ENCODE assay signal across 10 mouse cellular contexts in the genomic region with DNA sequence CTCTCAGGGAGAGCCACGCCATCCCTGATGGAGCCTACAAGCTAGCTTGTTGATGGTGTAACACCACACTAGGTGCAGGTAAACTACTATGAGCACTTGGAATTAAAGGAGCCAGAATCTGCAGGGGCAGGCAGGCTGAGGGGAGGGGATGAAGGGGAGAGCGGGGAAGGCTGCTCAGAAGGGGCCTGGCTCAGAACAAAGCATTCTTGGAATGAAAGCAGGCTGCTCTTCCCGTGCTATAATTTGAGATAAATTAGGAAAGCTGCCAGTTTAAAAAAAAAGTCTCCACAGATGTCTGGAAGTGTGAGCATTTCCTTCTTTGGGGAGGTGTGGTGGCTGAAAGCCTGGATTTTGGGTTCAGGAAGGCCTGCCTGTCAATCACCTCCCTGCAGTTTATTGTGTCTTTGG. TPM values are rescaled to one million over a fixed set of nuclear protein-coding genes. Genes with fewer than 3 reads are reported as not detected.
A peak's percentile ranks its signal among the peaks of the same experiment; 100 is the strongest.
DNase-seq lines count a peak whose midpoint lies in the region; ATAC-seq lines count a peak whose summit lies in the region.
"Had no signal": no experiment of that assay in that cellular context is flagged by ENCODE, and none has a peak within 500 bp of the region (broad histone marks: within the 10 kb centered on the region; RNA-seq: fewer than 3 reads in every experiment).

No protein-coding gene starts in this region.

- peak overlapping the region; percentile 41 for H3K27ac ChIP-seq in forebrain, embryonic 11.5 days (ENCODE audit: low read depth, low read length)
- H3K27ac ChIP-seq in midbrain, embryonic 12.5 days (replicated peaks) = no peak overlapping the region
- H3K27ac ChIP-seq: neural tube, embryonic 13.5 days had no signal

- intact Hi-C loops in left cerebral cortex, postnatal 25 days (cut with DNase I) = no loop called here
- intact Hi-C loops in left cerebral cortex, postnatal 4 days (cut with DNase I) = no loop called here

- H3K27me3 ChIP-seq in forebrain, embryonic 11.5 days (ENCODE audit: control insufficient read depth, insufficient read depth, low read length) = no peaks in the 10 kb centered on the region
- 0 out of 2 replicates have a peak, but pooled peaks cover 3% of the 10 kb centered on the region for H3K27me3 ChIP-seq in midbrain, embryonic 12.5 days
- H3K27me3 ChIP-seq: neural tube, embryonic 13.5 days had no signal

- H3K4me2 ChIP-seq in forebrain, embryonic 11.5 days (ENCODE audit: low read depth, low read length, severe bottlenecking) = 0 out of 2 replicates have a peak overlapping the region, but pooled peaks have one; percentile 18
- no peak overlapping the region for H3K4me2 ChIP-seq in midbrain, embryonic 12.5 days (replicated peaks)
- H3K4me2 ChIP-seq: neural tube, embryonic 13.5 days had no signal

- H3K4me1 ChIP-seq in forebrain, embryonic 11.5 days (replicated peaks; ENCODE audit: control insufficient read depth, insufficient read depth, low read length) = peaks cover 5% of the 10 kb centered on the region; the same call in 1 of the 2 replicates
- H3K4me1 ChIP-seq in midbrain, embryonic 12.5 days = peaks cover 11% of the 10 kb centered on the region

- H3K36me3 ChIP-seq in forebrain, embryonic 11.5 days (ENCODE audit: control insufficient read depth, insufficient read depth, low read length) = no peaks in the 10 kb centered on the region
- no peaks in the 10 kb centered on the region for H3K36me3 ChIP-seq in midbrain, embryonic 12.5 days
- H3K36me3 ChIP-seq: neural tube, embryonic 13.5 days had no signal

- H3K9me3 ChIP-seq in forebrain, embryonic 11.5 days (ENCODE audit: control insufficient read depth, low read length) = no peaks in the 10 kb centered on the region
- no peaks in the 10 kb centered on the region for H3K9me3 ChIP-seq in midbrain, embryonic 12.5 days
- H3K9me3 ChIP-seq: neural tube, embryonic 13.5 days had no signal

- peak; percentile 58; the same call in 1 of the 2 replicates for ATAC-seq in forebrain, embryonic 11.5 days (replicated peaks; ENCODE audit: low FRiP score)
- no peak; the same call in 1 of the 2 replicates for ATAC-seq in midbrain, embryonic 12.5 days (ENCODE audit: low FRiP score, low read depth)

- H3K9ac ChIP-seq in forebrain, embryonic 11.5 days (ENCODE audit: low read length) = peak overlapping the region; percentile 37; the same call in 1 of the 2 replicates
- H3K9ac ChIP-seq in midbrain, embryonic 12.5 days (replicated peaks) = 0 out of 2 replicates have a peak overlapping the region, but pooled peaks have one; percentile 17
- H3K9ac ChIP-seq: neural tube, embryonic 13.5 days had no signal

- peak; percentile 7 to 11 for DNase-seq in cerebellum, postnatal 10 days
- DNase-seq in cerebellum, postnatal 4 days (ENCODE audit: low spot score in 2 of 2) = no peak
- DNase-seq in left cerebral cortex, postnatal 25 days (ENCODE audit: low spot score in 2 of 2) = peak; percentile 14 to 60
- DNase-seq in left cerebral cortex, postnatal 4 days = no peak
- no peak for DNase-seq in forebrain, embryonic 11.5 days (ENCODE audit: low spot score)
- no peak for DNase-seq in cerebellum, adult 8-10 months
- no peak for DNase-seq in gastrocnemius, postnatal 25 days
- DNase-seq: thymus, postnatal 14 days had no signal

- no peak overlapping the region for H3K4me3 ChIP-seq in forebrain, embryonic 11.5 days (ENCODE audit: low read depth, low read length)
- no peak overlapping the region for H3K4me3 ChIP-seq in midbrain, embryonic 12.5 days
- H3K4me3 ChIP-seq: neural tube, embryonic 13.5 days had no signal

- WGBS in forebrain, embryonic 11.5 days = 12% methylated on average over 3 of the region's 3 CpGs
- WGBS in midbrain, embryonic 12.5 days = 31% methylated on average over 3 of the region's 3 CpGs

RNA-seq across cellular contexts. Expression of gene Zfp644, which starts 14.8 kb away (rescaled TPM):
- total RNA-seq in left cerebral cortex, postnatal 25 days (2021) = 100 to 1,000 TPM; 106 to 114 TPM
- total RNA-seq in left cerebral cortex, postnatal 4 days (2021) = 100 to 1,000 TPM; 106 to 109 TPM
- 70.9 and 86.4 TPM in 2 replicates for polyA plus RNA-seq in forebrain, embryonic 11.5 days (2014; fragmentation: Nextera tagmentation; extraction: Ambion mirVana)
- 82.0 and 85.8 TPM in 2 replicates for polyA plus RNA-seq in midbrain, embryonic 12.5 days (2016; fragmentation: Nextera tagmentation; extraction: Ambion mirVana)
- total RNA-seq in gastrocnemius, postnatal 25 days (2021) = 10 to 100 TPM; 41.3 to 43.0 TPM

Comparison
In these comparisons a context has a peak if more than half of its experiments do, and no peak if none do; other contexts are left out.
1. DNase-seq: peak in cerebellum, postnatal 10 days (2 of 2) and left cerebral cortex, postnatal 25 days (2 of 2); none in cerebellum, postnatal 4 days (0 of 2), left cerebral cortex, postnatal 4 days (single experiment), forebrain, embryonic 11.5 days (single experiment), cerebellum, adult 8-10 months (single experiment) and gastrocnemius, postnatal 25 days (single experiment).